Mouse (Mus musculus) gastrocnemius, postnatal 36 days (tissue): ENCODE measurements around the gene Tomm40l. TPM values are rescaled to one million over a fixed set of nuclear protein-coding genes. Genes with fewer than 3 reads are reported as not detected.

ENCODE experiments used
- total RNA-seq, 2 experiments: library from RNA; stranded (reverse); gene quantifications; 2 replicates each; pipeline ENCODE4 v1.2.3; 2021

Tomm40l gene
- total RNA-seq, 2 experiments from 2014 or later, result 52.0 to 54.8 TPM

Other genes starting within 250 kb of the Tomm40l start
- 1 to 10 TPM; 2.2 to 2.4 TPM for gene Fcgr2b, start 246.0 kb downstream of the Tomm40l start, total RNA-seq
- gene Fcgr4, start 203.6 kb downstream of the Tomm40l start, total RNA-seq, result not detected
- 1 to 10 TPM; 2.6 to 4.6 TPM for gene Fcgr3, start 157.6 kb downstream of the Tomm40l start, total RNA-seq
- gene Cfap126, start 108.6 kb downstream of the Tomm40l start, total RNA-seq, result under 1 TPM; 0.54 to 0.91 TPM
- gene Sdhc, start 71.9 kb downstream of the Tomm40l start, total RNA-seq, result 100 to 1,000 TPM; 691 to 738 TPM
- gene Mpz, start 71.8 kb downstream of the Tomm40l start, total RNA-seq, result 100 to 1,000 TPM in 1 of 2 experiments, 10 to 100 TPM in 1; 33.1 to 105 TPM
- gene Pcp4l1, start 26.2 kb downstream of the Tomm40l start, total RNA-seq, result 10 to 100 TPM; 48.8 to 49.5 TPM
- gene Nr1i3, start 8.5 kb downstream of the Tomm40l start, total RNA-seq, result not detected
- gene Apoa2, start 2.5 kb upstream of the Tomm40l start, total RNA-seq, result 1 to 10 TPM in 1 of 2 experiments, not detected in 1; 1.7 TPM
- gene Fcer1g, start 11.9 kb upstream of the Tomm40l start, total RNA-seq, result 1 to 10 TPM; 2.5 to 4.9 TPM
- under 1 TPM; 0.28 to 0.54 TPM for gene Adamts4, start 27.9 kb upstream of the Tomm40l start, total RNA-seq
- gene Ndufs2, start 28.9 kb upstream of the Tomm40l start, total RNA-seq, result 100 to 1,000 TPM; 874 to 989 TPM
- gene B4galt3, start 47.8 kb upstream of the Tomm40l start, total RNA-seq, result 10 to 100 TPM in 1 of 2 experiments, 1 to 10 TPM in 1; 9.6 to 10.5 TPM
- gene Ppox, start 58.7 kb upstream of the Tomm40l start, total RNA-seq, result 1 to 10 TPM; 8.7 TPM
- 10 to 100 TPM; 13.5 to 13.8 TPM for gene Usp21, start 65.5 kb upstream of the Tomm40l start, total RNA-seq
- 10 to 100 TPM; 80.9 to 82.2 TPM for gene Ufc1, start 72.5 kb upstream of the Tomm40l start, total RNA-seq
- gene Dedd, start 106.6 kb upstream of the Tomm40l start, total RNA-seq, result 10 to 100 TPM; 26.6 to 31.1 TPM
- 10 to 100 TPM; 23.2 to 23.9 TPM for gene Nit1, start 123.1 kb upstream of the Tomm40l start, total RNA-seq
- 10 to 100 TPM; 85.7 to 91.7 TPM for gene Pfdn2, start 123.2 kb upstream of the Tomm40l start, total RNA-seq
- not detected for gene Klhdc9, start 138.3 kb upstream of the Tomm40l start, total RNA-seq
- gene Nectin4, start 147.6 kb upstream of the Tomm40l start, total RNA-seq, result under 1 TPM in 1 of 2 experiments, not detected in 1; 0.07 TPM
- gene Arhgap30, start 166.4 kb upstream of the Tomm40l start, total RNA-seq, result under 1 TPM; 0.94 to 0.99 TPM
- gene Usf1, start 188.8 kb upstream of the Tomm40l start, total RNA-seq, result 10 to 100 TPM; 25.7 to 27.7 TPM
- under 1 TPM in 1 of 2 experiments, not detected in 1; 0.69 TPM for gene Tstd1, start 196.4 kb upstream of the Tomm40l start, total RNA-seq
- 1 to 10 TPM; 4.9 to 5.4 TPM for gene F11r, start 215.0 kb upstream of the Tomm40l start, total RNA-seq